Mouse (Mus musculus) myocyte (in vitro differentiated cells): ENCODE measurements around the gene Srek1. TPM values are rescaled to one million over a fixed set of nuclear protein-coding genes. Genes with fewer than 3 reads are reported as not detected.
A peak's percentile ranks its signal among the peaks of the same experiment; 100 is the strongest.

Source experiments
- H3K27me3 ChIP-seq: one replicate; pipeline ENCODE4 v1.6.1; 2011; ENCODE audit not compliant: control insufficient read depth, insufficient read depth, insufficient read length
- H3K36me3 ChIP-seq: one replicate; pipeline ENCODE4 v1.6.1; 2011; ENCODE audit not compliant: control insufficient read depth, insufficient read depth
- H3K4me2 ChIP-seq: one replicate; pipeline ENCODE4 v1.6.1; 2011; ENCODE audit warnings: low read depth, control low read depth
- H3K4me3 ChIP-seq: one replicate; pipeline ENCODE4 v1.5.1; 2011; ENCODE audit warnings: mild to moderate bottlenecking, control low read depth, moderate library complexity
- H3K79me2 ChIP-seq: one replicate; pipeline ENCODE4 v1.6.1; 2011; ENCODE audit not compliant: control insufficient read depth, insufficient read depth
- H3ac ChIP-seq: one replicate; pipeline ENCODE4 v1.6.1; 2011; ENCODE audit not compliant: control insufficient read depth, insufficient read length
- CEBPB ChIP-seq: IDR thresholded peaks from 2 replicates; pipeline ENCODE4 v1.6.1; 2011; ENCODE audit warnings: mild to moderate bottlenecking, moderate library complexity; ENCODE audit not compliant: poor library complexity, insufficient read depth, severe bottlenecking
- E2F4 ChIP-seq: IDR thresholded peaks from one replicate; pipeline ENCODE4 v1.6.1; 2011; ENCODE audit warnings: mild to moderate bottlenecking, control low read depth, moderate library complexity; ENCODE audit not compliant: insufficient read depth
- MAX ChIP-seq: IDR thresholded peaks from one replicate; pipeline ENCODE4 v1.6.1; 2011; ENCODE audit warnings: low read depth, mild to moderate bottlenecking, control low read depth
- MYOD1 ChIP-seq, 3 experiments: IDR thresholded peaks; one replicate each; pipeline ENCODE4 v1.6.1; 2011; ENCODE audit warnings: control low read depth in 2 of 3, low read depth in 2 of 3, mild to moderate bottlenecking in 2 of 3, moderate library complexity in 1 of 3; ENCODE audit not compliant: insufficient read length in 2 of 3, control insufficient read depth in 1 of 3
- MYOG ChIP-seq, 3 experiments: IDR thresholded peaks; one replicate each; pipeline ENCODE4 v1.6.1; 2011; ENCODE audit warnings: control low read depth in 2 of 3, low read depth in 2 of 3, mild to moderate bottlenecking in 2 of 3; ENCODE audit not compliant: insufficient read length in 2 of 3, control insufficient read depth in 1 of 3, insufficient read depth in 1 of 3
- POLR2A ChIP-seq: IDR thresholded peaks from one replicate; pipeline ENCODE4 v1.6.1; 2011; ENCODE audit warnings: low read depth, mild to moderate bottlenecking, control low read depth, moderate library complexity; ENCODE audit not compliant: insufficient read length
- POLR2AphosphoS2 ChIP-seq: IDR thresholded peaks from one replicate; pipeline ENCODE4 v1.6.1; 2011; ENCODE audit warnings: low read depth, control low read depth; ENCODE audit not compliant: insufficient read length
- REST ChIP-seq: IDR thresholded peaks from one replicate; pipeline ENCODE4 v1.6.1; 2011; ENCODE audit warnings: mild to moderate bottlenecking, control low read depth, moderate library complexity; ENCODE audit not compliant: insufficient read depth, insufficient read length
- SRF ChIP-seq: IDR thresholded peaks from one replicate; pipeline ENCODE4 v1.6.1; 2011; ENCODE audit warnings: low read depth; ENCODE audit not compliant: control insufficient read depth, insufficient read length
- TCF12 ChIP-seq: IDR thresholded peaks from one replicate; pipeline ENCODE4 v1.6.1; 2011; ENCODE audit warnings: mild to moderate bottlenecking, control low read depth; ENCODE audit not compliant: poor library complexity, insufficient read depth, severe bottlenecking
- TCF3 ChIP-seq: IDR thresholded peaks from one replicate; pipeline ENCODE4 v1.6.1; 2011; ENCODE audit warnings: low read depth, control low read depth; ENCODE audit not compliant: insufficient read length
- USF1 ChIP-seq: IDR thresholded peaks from one replicate; pipeline ENCODE4 v1.6.1; 2011; ENCODE audit warnings: low read depth, mild to moderate bottlenecking, control low read depth, moderate library complexity
- polyA plus RNA-seq: library from polyadenylated mRNA; unstranded; fragments of >200 nt; fragmentation: generic; extraction: Trizol; gene quantifications from one replicate; pipeline ENCODE4 v1.2.1, GENCODE M21; 2012; ENCODE audit warnings: missing spikeins

Srek1 gene
- polyA plus RNA-seq, 1 experiment = 6.1 TPM

GRCm38 (mm10) chr13:103697993-103698392 is 76.4 kb downstream of the Srek1 start:
- no peak overlapping the region for H3K4me3 ChIP-seq
- H3K27me3 ChIP-seq = no peaks in the 10 kb centered on the region
- no peaks in the 10 kb centered on the region for H3K79me2 ChIP-seq
- H3K4me2 ChIP-seq = no peak overlapping the region
- H3K36me3 ChIP-seq = no peaks in the 10 kb centered on the region
- TF ChIP-seq MAX = no peak
- TF ChIP-seq USF1 = no peak
- TF ChIP-seq TCF12 = no peak
- no peak for TF ChIP-seq E2F4
- TF ChIP-seq POLR2A = no peak
- TF ChIP-seq POLR2AphosphoS2 = no peak
- no peak for TF ChIP-seq CEBPB
- TF ChIP-seq TCF3 = no peak
- no peak for TF ChIP-seq REST
- TF ChIP-seq MYOD1 (IDR thresholded peaks at IDR 0.05; ENCODE audit: control insufficient read depth in 1 of 3, insufficient read length in 2 of 3, low read depth in 2 of 3) = no peak
- no peak for TF ChIP-seq MYOG (IDR thresholded peaks at IDR 0.05; ENCODE audit: control insufficient read depth in 1 of 3, insufficient read depth in 1 of 3, insufficient read length in 2 of 3, low read depth in 2 of 3)
- no peak for TF ChIP-seq SRF
- no peak overlapping the region for H3ac ChIP-seq

- Histone ChIP-seq H3K79me2 (no peaks in the 10 kb centered on the region), H3K4me2 (peak overlapping the region; percentile 61)
- TF ChIP-seq CEBPB (0 out of 2 replicates have a peak, but pooled peaks have one; percentile 2), E2F4 (no peak)
These were observed 78.2 kb downstream of the Srek1 start for GRCm38 (mm10) chr13:103696164-103696563.

GRCm38 (mm10) chr13:103695456-103695855 is 79.0 kb downstream of the Srek1 start:
- TF ChIP-seq SRF = no peak
- peak in 2 of 3 experiments; percentile 11 to 62 for TF ChIP-seq MYOG (IDR thresholded peaks at IDR 0.05; ENCODE audit: control insufficient read depth in 1 of 3, insufficient read depth in 1 of 3, insufficient read length in 2 of 3, low read depth in 2 of 3)
- peak in 2 of 3 experiments; percentile 56 to 68 for TF ChIP-seq MYOD1 (IDR thresholded peaks at IDR 0.05; ENCODE audit: control insufficient read depth in 1 of 3, insufficient read length in 2 of 3, low read depth in 2 of 3)
- TF ChIP-seq USF1 = no peak
- TF ChIP-seq CEBPB = no peak
- no peak for TF ChIP-seq POLR2A
- no peak overlapping the region for H3K4me3 ChIP-seq
- no peaks in the 10 kb centered on the region for H3K79me2 ChIP-seq
- H3K27me3 ChIP-seq = no peaks in the 10 kb centered on the region
- peak overlapping the region; percentile 61 for H3K4me2 ChIP-seq
- H3ac ChIP-seq = no peak overlapping the region
- H3K36me3 ChIP-seq = no peaks in the 10 kb centered on the region

More at GRCm38 (mm10) chr13:103696164-103696563, 78.2 kb downstream of the Srek1 start:
- H3K4me3 ChIP-seq = no peak overlapping the region
- no peak overlapping the region for H3ac ChIP-seq
- no peaks in the 10 kb centered on the region for H3K27me3 ChIP-seq
- H3K36me3 ChIP-seq = no peaks in the 10 kb centered on the region

Other genes starting within 250 kb of the Srek1 start
- gene Erbin, start 145.9 kb upstream of the Srek1 start, polyA plus RNA-seq = 8.4 TPM